Mouse (Mus musculus) liver, embryonic 14.5 days (tissue): Measurements from ENCODE around the gene Clstn2. TPM values are rescaled to one million over a fixed set of nuclear protein-coding genes. Genes with fewer than 3 reads are reported as not detected.

Experiments
- ATAC-seq: fragments of 200-750 bp; cut with Nextera tagmentation; 2 replicates; pipeline ENCODE4 v1.8.0; 2017; ENCODE audit warnings: moderate number of reproducible peaks, mild to moderate bottlenecking, moderate library complexity; ENCODE audit not compliant: insufficient read depth
- DNase-seq, 3 experiments: peaks; one replicate each; pipeline ENCODE4 v3.0.0-alpha.2; 2012 to 2013; ENCODE audit warnings: low read depth in 3 of 3, low spot score in 3 of 3
- H3K27ac ChIP-seq: fragments of 300-500 bp; sonication (generic); 2 replicates; pipeline ENCODE4 v1.5.1; 2014; ENCODE audit warnings: moderate library complexity, mild to moderate bottlenecking, control low read depth, inconsistent platforms
- H3K27me3 ChIP-seq: fragments of 300-500 bp; sonication (generic); 2 replicates; pipeline ENCODE4 v1.6.1; 2014; ENCODE audit warnings: mild to moderate bottlenecking, low read length, moderate library complexity; ENCODE audit not compliant: control insufficient read depth, insufficient read depth
- H3K36me3 ChIP-seq: fragments of 300-500 bp; sonication (generic); replicated peaks from 2 replicates; pipeline ENCODE4 v1.6.1; 2014; ENCODE audit warnings: low read depth; ENCODE audit not compliant: control insufficient read depth, insufficient read depth
- H3K4me1 ChIP-seq, 2 experiments: fragments of 200-500 bp in 1 of 2; fragments of 300-500 bp in 1 of 2; sonication (generic) in 1 of 2; replicated peaks; 2 replicates each; pipeline ENCODE4 v1.6.1; 2012 to 2014; ENCODE audit warnings: antibody characterized with exemption in 1 of 2, inconsistent platforms in 1 of 2, low read length in 1 of 2; ENCODE audit not compliant: control insufficient read depth in 2 of 2, insufficient read depth in 2 of 2
- H3K4me2 ChIP-seq: fragments of 300-500 bp; sonication (generic); 2 replicates; pipeline ENCODE4 v1.6.1; 2014; ENCODE audit warnings: low read depth, mild to moderate bottlenecking, control low read depth, moderate library complexity
- H3K4me3 ChIP-seq, 2 experiments: fragments of 200-500 bp in 1 of 2; fragments of 300-500 bp in 1 of 2; sonication (generic) in 1 of 2; 2 replicates each; pipeline ENCODE4 v1.5.1; 2012 to 2014; ENCODE audit warnings: low read depth in 2 of 2, low read length in 2 of 2, mild to moderate bottlenecking in 2 of 2, control low read depth in 1 of 2, inconsistent platforms in 1 of 2, moderate library complexity in 1 of 2; ENCODE audit not compliant: insufficient read depth in 1 of 2
- H3K9ac ChIP-seq: fragments of 300-500 bp; sonication (generic); replicated peaks from 2 replicates; pipeline ENCODE4 v1.6.1; 2014; ENCODE audit warnings: mild to moderate bottlenecking, control low read depth, moderate library complexity
- H3K9me3 ChIP-seq: fragments of 300-500 bp; sonication (generic); 2 replicates; pipeline ENCODE4 v1.6.1; 2016; ENCODE audit warnings: low read length, mixed read lengths; ENCODE audit not compliant: control insufficient read depth
- CTCF ChIP-seq: IDR thresholded peaks from 2 replicates; pipeline ENCODE4 v1.5.1; 2016; ENCODE audit warnings: antibody characterized with exemption, low read depth, control low read depth
- EP300 ChIP-seq: IDR thresholded peaks from 2 replicates; pipeline ENCODE4 v1.6.1; 2016; ENCODE audit warnings: antibody characterized with exemption, low read depth
- WGBS: fragments of 180-500 bp; shearing (Covaris S2); extraction: QIAGEN DNeasy Blood & Tissue Kit; methylation state at CpG from one replicate; pipeline ENCODE4 v1.1.7; 2014; ENCODE audit not compliant: insufficient replicate concordance; 5-methylcytosine and 5-hydroxymethylcytosine counted together
- polyA plus RNA-seq, 2 experiments: library from polyadenylated mRNA; depleted of rRNA in 1 of 2; stranded (reverse) in 1 of 2; unstranded in 1 of 2; fragments of >200 nt; fragmentation: Nextera tagmentation in 1 of 2; extraction: Ambion mirVana in 1 of 2; gene quantifications; 2 replicates each; pipeline versions ENCODE4 v1.2.1 to v1.2.3; 2012 to 2014

Clstn2 gene
- polyA plus RNA-seq, 2 experiments, result 0.04 to 0.11 TPM

DNA sequence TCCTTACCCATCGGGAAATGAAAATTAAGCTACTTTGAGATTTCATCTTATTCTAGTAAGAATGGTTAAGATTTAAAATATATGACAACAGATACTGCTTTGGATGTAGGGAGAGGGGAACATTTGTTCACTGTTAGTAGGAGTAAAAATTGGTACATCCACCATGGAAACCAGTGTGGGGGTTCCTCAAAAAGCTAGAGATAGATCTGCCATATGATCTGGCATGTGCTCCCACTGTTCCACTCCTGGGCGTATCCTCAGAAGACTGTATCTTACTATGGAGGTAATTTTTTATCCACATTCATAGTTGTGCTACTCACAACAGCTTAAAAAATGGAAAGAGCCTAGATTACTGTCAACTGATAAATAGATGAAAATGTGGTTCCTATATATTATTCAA is 518.3 kb downstream of the Clstn2 start:
- no peak for DNase-seq
- H3K27me3 ChIP-seq, result no peaks in the 10 kb centered on the region
- no peaks in the 10 kb centered on the region for H3K9me3 ChIP-seq
- 53% methylated on average over 2 of the region's 2 CpGs for WGBS
- no peaks in the 10 kb centered on the region for H3K4me1 ChIP-seq
- H3K9ac ChIP-seq, result no peak overlapping the region
- no peaks in the 10 kb centered on the region for H3K36me3 ChIP-seq
- TF ChIP-seq EP300 (no peak), CTCF (no peak)
- no peak overlapping the region for H3K4me2 ChIP-seq
- H3K27ac ChIP-seq, result no peak overlapping the region
- ATAC-seq, result no peak
- no peak overlapping the region for H3K4me3 ChIP-seq

- TF ChIP-seq EP300 (no peak), CTCF (no peak)
- DNase-seq (no peak), ATAC-seq (no peak)
- no peak overlapping the region for H3K9ac ChIP-seq
- no peaks in the 10 kb centered on the region for H3K9me3 ChIP-seq
- H3K4me1 ChIP-seq, result no peaks in the 10 kb centered on the region
- no peak overlapping the region for H3K4me3 ChIP-seq
- no peak overlapping the region for H3K4me2 ChIP-seq
- 29% methylated on average over 3 of the region's 3 CpGs for WGBS
- H3K36me3 ChIP-seq, result no peaks in the 10 kb centered on the region
- no peaks in the 10 kb centered on the region for H3K27me3 ChIP-seq
- no peak overlapping the region for H3K27ac ChIP-seq
These were observed 520.6 kb downstream of the Clstn2 start for GRCm38 (mm10) chr9:97512282-97512850.

DNA sequence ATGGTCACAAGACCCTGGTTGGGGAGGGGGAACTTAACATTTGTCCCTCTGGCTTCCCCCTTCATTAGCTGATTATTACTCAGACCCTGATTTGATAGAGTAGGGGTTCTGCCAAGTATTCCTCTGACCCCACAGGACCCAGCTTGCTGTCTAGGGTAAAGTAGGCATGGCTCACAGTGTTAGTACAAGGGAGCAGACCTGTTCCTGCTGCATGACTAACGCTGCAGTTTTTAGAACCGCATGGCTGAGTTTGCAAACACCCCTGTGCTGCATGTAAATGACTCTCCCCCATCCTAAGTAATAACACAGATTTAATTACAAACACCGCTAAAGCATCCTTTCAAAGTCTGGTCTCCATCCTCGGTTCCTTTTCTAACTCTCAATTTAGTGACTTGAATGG is 531.6 kb downstream of the Clstn2 start:
- Histone ChIP-seq H3K9me3 (no peaks in the 10 kb centered on the region), H3K27me3 (no peaks in the 10 kb centered on the region), H3K4me2 (no peak overlapping the region), H3K9ac (no peak overlapping the region), H3K27ac (no peak overlapping the region), H3K36me3 (no peaks in the 10 kb centered on the region), H3K4me3 (no peak overlapping the region), H3K4me1 (no peaks in the 10 kb centered on the region)
- ATAC-seq (no peak), DNase-seq (no peak)
- no peak for TF ChIP-seq EP300
- no peak for TF ChIP-seq CTCF
- WGBS, result 58% methylated on average over 4 of the region's 4 CpGs

DNA sequence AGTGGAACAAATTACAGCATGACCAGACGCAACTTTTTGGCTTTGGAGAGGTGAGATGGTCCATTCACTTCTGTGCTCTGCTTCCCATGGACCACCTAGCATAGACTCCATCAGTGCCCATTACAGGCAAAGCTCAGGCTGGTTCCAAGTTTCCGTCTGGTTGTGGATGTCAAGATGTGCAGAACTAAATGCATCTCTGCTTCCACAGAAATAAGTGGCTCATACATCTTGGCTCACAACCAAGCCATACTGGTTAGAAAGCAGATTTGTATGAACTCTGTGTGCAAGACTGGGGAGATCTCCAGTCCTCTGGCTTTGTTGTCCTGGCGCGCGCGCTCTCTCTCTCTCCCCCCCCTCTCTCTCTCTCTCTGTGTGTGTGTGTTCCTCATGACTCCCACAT is 537.9 kb downstream of the Clstn2 start:
- ATAC-seq (no peak), DNase-seq (no peak)
- TF ChIP-seq CTCF, result no peak

DNA sequence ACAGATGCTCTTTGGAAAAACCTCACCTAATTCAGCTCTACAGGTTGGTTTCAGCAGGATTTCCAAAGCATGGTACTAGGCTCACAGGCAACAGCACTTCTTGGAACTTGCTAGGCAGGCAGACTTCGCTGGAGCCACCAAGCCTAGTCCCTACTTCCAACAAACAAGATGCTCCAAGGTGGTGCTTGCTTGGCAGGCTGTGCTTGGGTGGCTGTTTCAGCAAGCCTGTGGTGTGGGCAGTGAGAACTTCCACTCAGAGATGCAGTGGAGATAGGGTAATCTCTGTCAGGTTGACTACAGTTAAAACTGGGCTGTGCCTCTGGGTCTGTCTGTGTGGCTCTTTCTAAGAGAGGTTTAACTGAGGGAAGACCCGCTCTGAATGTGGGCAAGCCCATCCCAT is 541.4 kb downstream of the Clstn2 start:
- Histone ChIP-seq H3K27ac (no peak overlapping the region), H3K4me3 (no peak overlapping the region), H3K36me3 (no peaks in the 10 kb centered on the region), H3K27me3 (no peaks in the 10 kb centered on the region), H3K4me2 (no peak overlapping the region), H3K9me3 (no peaks in the 10 kb centered on the region), H3K4me1 (no peaks in the 10 kb centered on the region), H3K9ac (no peak overlapping the region)
- DNase-seq, result no peak
- WGBS, result 34% methylated on average over 2 of the region's 2 CpGs
- no peak for ATAC-seq
- no peak for TF ChIP-seq EP300
- TF ChIP-seq CTCF, result no peak

More for the DNA sequence above, 537.9 kb downstream of the Clstn2 start:
- Histone ChIP-seq H3K4me2 (no peak overlapping the region), H3K4me3 (no peak overlapping the region), H3K27ac (no peak overlapping the region), H3K4me1 (no peaks in the 10 kb centered on the region), H3K36me3 (no peaks in the 10 kb centered on the region), H3K9ac (no peak overlapping the region), H3K27me3 (no peaks in the 10 kb centered on the region), H3K9me3 (no peaks in the 10 kb centered on the region)
- 70% methylated on average over 6 of the region's 6 CpGs for WGBS
